Mouse (Mus musculus) stomach, embryonic 14.5 days (tissue): ENCODE measurements at regions not wholly inside any gene's neighbourhood (a gene's known extent, or its start where the extent isn't known, plus 50 kb on each side); places are given as distances from the start of the nearest gene placed in this dataset.

Experiments used
- ATAC-seq: fragments of 200-750 bp; cut with Nextera tagmentation; 2 replicates; pipeline ENCODE4 v1.8.0; 2017; ENCODE audit warnings: low read depth, moderate TSS enrichment; ENCODE audit not compliant: insufficient number of reproducible peaks, insufficient read depth, low FRiP score
- H3K27ac ChIP-seq: fragments of 300-500 bp; sonication (generic); 2 replicates; pipeline ENCODE4 v1.5.1; 2014; ENCODE audit warnings: mild to moderate bottlenecking, low read length, moderate library complexity, mixed read lengths
- H3K27me3 ChIP-seq: fragments of 300-500 bp; sonication (generic); 2 replicates; pipeline ENCODE4 v1.6.1; 2014; ENCODE audit warnings: low read length, control low read depth, mixed read lengths; ENCODE audit not compliant: control insufficient read depth, insufficient read depth
- H3K36me3 ChIP-seq: fragments of 300-500 bp; sonication (generic); 2 replicates; pipeline ENCODE4 v1.6.1; 2014; ENCODE audit warnings: mild to moderate bottlenecking, control low read depth, low read length, moderate library complexity, mixed read lengths; ENCODE audit not compliant: control insufficient read depth, insufficient read depth
- H3K4me1 ChIP-seq: fragments of 300-500 bp; sonication (generic); 2 replicates; pipeline ENCODE4 v1.6.1; 2014; ENCODE audit warnings: low read length, control low read depth, mixed read lengths; ENCODE audit not compliant: control insufficient read depth, insufficient read depth
- H3K4me2 ChIP-seq: fragments of 300-500 bp; sonication (generic); replicated peaks from 2 replicates; pipeline ENCODE4 v1.6.1; 2014; ENCODE audit warnings: low read depth, low read length, control low read depth
- H3K4me3 ChIP-seq: fragments of 300-500 bp; sonication (generic); 2 replicates; pipeline ENCODE4 v1.5.1; 2014; ENCODE audit warnings: low read depth, low read length, control low read depth
- H3K9ac ChIP-seq: fragments of 300-500 bp; sonication (generic); replicated peaks from 2 replicates; pipeline ENCODE4 v1.6.1; 2014; ENCODE audit warnings: low read depth, mild to moderate bottlenecking, control low read depth, low read length, moderate library complexity, mixed read lengths
- H3K9me3 ChIP-seq: fragments of 300-500 bp; sonication (generic); 2 replicates; pipeline ENCODE4 v1.6.1; 2016; ENCODE audit warnings: low read depth, low read length, control low read depth; ENCODE audit not compliant: control insufficient read depth
- WGBS: fragments of 180-500 bp; shearing (Covaris S2); extraction: QIAGEN DNeasy Blood & Tissue Kit; methylation state at CpG from one replicate; pipeline ENCODE4 v1.1.7; 2014; 5-methylcytosine and 5-hydroxymethylcytosine counted together

DNA sequence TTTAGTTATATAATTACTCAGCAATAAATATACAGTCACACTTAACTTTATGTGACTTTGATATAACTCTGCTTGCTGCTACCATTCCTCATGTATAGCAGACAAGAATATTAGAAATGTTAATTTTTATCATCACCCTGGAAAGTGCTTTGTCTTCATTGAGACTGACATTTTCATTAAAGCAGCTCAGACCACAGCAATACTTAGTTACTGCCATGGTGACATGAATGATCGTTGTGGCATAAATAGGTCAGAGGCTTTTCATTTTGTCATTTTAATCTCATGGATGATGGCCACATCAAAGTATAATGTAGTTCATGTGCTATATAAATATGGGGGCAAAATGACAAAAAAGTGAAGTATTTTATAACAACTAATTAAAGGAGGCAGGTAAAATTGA is 498.1 kb downstream of the Slc22a22 start:
- 80% methylated on average over 1 of the region's 1 CpGs for WGBS
- Histone ChIP-seq H3K9ac (no peak overlapping the region), H3K4me2 (no peak overlapping the region), H3K27me3 (no peaks in the 10 kb centered on the region), H3K9me3 (no peaks in the 10 kb centered on the region), H3K27ac (no peak overlapping the region), H3K4me1 (no peaks in the 10 kb centered on the region), H3K36me3 (no peaks in the 10 kb centered on the region), H3K4me3 (no peak overlapping the region)
- no peak for ATAC-seq

- Histone ChIP-seq H3K4me3 (no peak overlapping the region), H3K4me2 (no peak overlapping the region), H3K27ac (no peak overlapping the region), H3K36me3 (no peaks in the 10 kb centered on the region), H3K4me1 (no peaks in the 10 kb centered on the region), H3K9ac (no peak overlapping the region), H3K27me3 (no peaks in the 10 kb centered on the region), H3K9me3 (no peaks in the 10 kb centered on the region)
- 68% methylated on average over 4 of the region's 4 CpGs for WGBS
- no peak for ATAC-seq
These were observed 501.7 kb downstream of the Slc22a22 start for GRCm38 (mm10) chr15:56975446-56976433.

- no peak for ATAC-seq
- Histone ChIP-seq H3K9me3 (no peaks in the 10 kb centered on the region), H3K9ac (no peak overlapping the region), H3K4me1 (no peaks in the 10 kb centered on the region), H3K27me3 (no peaks in the 10 kb centered on the region), H3K36me3 (no peaks in the 10 kb centered on the region), H3K4me2 (no peak overlapping the region), H3K4me3 (no peak overlapping the region), H3K27ac (no peak overlapping the region)
- WGBS: 58% methylated on average over 1 of the region's 1 CpGs
These were observed 507.3 kb downstream of the Slc22a22 start for GRCm38 (mm10) chr15:56970140-56970539.

DNA sequence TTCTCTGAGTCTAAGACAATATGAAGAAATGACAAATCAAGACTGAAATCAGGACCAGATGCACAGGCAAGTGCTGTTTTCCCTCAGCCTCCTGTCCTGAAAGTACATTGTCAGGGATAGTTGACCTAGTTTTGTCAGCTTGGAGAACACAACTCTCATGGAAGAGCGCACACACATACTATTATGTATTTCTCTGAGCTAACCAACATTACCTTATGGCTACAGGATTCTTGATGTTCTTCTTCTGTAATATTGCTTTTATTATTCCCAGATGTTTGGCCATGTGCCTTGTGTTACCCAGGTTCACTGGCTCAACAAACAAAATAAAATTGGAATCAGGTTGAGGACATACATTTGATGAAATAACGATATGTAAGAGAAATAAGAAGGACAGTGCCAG is 521.1 kb downstream of the Slc22a22 start:
- no peaks in the 10 kb centered on the region for H3K9me3 ChIP-seq
- H3K4me1 ChIP-seq: no peaks in the 10 kb centered on the region
- no peaks in the 10 kb centered on the region for H3K27me3 ChIP-seq
- no peak overlapping the region for H3K27ac ChIP-seq
- no peaks in the 10 kb centered on the region for H3K36me3 ChIP-seq
- no peak overlapping the region for H3K9ac ChIP-seq
- H3K4me2 ChIP-seq: no peak overlapping the region
- 90% methylated on average over 2 of the region's 2 CpGs for WGBS
- no peak for ATAC-seq
- no peak overlapping the region for H3K4me3 ChIP-seq

DNA sequence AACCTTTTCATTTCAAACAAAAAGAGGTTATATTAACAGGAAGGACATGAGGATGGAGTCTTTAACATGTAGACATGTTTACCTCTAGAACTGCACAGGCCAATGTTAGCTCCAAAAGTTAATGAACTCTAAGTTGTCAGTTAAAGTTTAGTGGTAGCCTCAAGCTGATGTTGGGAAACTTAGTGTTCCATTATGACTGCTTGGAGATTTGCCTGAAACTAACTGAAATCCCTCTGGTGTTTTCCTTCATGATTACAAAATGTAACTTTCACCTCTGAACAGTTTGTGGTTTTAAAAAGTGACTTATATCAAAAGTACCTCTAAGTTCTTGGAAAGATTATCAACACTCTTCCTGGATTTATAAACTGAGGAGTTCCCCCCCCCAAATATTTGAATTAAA is 525.2 kb downstream of the Slc22a22 start:
- H3K4me2 ChIP-seq: no peak overlapping the region
- no peak overlapping the region for H3K27ac ChIP-seq
- no peaks in the 10 kb centered on the region for H3K36me3 ChIP-seq
- H3K4me1 ChIP-seq: no peaks in the 10 kb centered on the region
- H3K9me3 ChIP-seq: no peaks in the 10 kb centered on the region
- H3K4me3 ChIP-seq: no peak overlapping the region
- no peak for ATAC-seq
- H3K27me3 ChIP-seq: no peaks in the 10 kb centered on the region
- H3K9ac ChIP-seq: no peak overlapping the region

DNA sequence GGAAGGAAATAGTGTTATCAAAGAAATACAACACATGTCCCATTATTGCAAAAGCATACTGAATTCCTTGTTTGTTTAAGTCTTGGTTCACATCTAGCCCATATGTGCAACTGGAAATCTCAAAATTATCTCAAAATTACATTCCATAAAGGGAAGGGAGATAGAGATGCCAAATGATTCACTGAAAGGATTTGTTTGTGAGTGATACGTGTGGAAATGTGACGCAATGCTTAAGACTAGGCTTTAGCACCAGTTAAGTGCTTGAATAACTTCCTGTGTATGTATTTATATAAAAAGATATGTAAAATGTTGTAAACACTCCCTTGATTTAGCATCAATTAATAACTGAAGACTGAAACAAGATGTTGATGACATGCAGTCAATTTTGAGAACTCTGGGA is 526.6 kb downstream of the Slc22a22 start:
- Histone ChIP-seq H3K4me1 (no peaks in the 10 kb centered on the region), H3K27ac (no peak overlapping the region), H3K4me2 (no peak overlapping the region), H3K9ac (no peak overlapping the region), H3K36me3 (no peaks in the 10 kb centered on the region), H3K4me3 (no peak overlapping the region), H3K9me3 (no peaks in the 10 kb centered on the region), H3K27me3 (no peaks in the 10 kb centered on the region)
- 80% methylated on average over 2 of the region's 2 CpGs for WGBS
- no peak for ATAC-seq

DNA sequence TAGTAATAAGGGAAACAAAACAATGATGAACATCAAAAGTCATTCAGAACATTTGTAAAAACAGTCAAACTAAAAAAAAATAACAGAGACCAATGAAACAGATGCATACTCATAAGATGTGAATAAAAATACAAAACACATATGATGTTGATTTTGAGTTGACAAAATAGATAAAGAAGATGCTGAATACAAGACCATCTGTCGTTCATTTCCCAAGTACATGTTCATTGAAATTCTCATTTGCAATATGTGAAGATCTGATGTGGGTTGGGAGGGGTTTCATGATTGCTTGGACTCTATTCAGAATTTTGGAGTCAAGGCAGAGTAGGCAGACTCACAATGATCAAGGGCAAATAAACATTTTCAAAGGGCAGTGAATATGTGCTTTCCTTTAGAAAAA is 536.5 kb downstream of the Slc22a22 start:
- Histone ChIP-seq H3K4me1 (no peaks in the 10 kb centered on the region), H3K36me3 (no peaks in the 10 kb centered on the region), H3K27me3 (no peaks in the 10 kb centered on the region), H3K4me3 (no peak overlapping the region), H3K9me3 (no peaks in the 10 kb centered on the region), H3K27ac (no peak overlapping the region), H3K9ac (no peak overlapping the region), H3K4me2 (no peak overlapping the region)
- WGBS: 93% methylated on average over 1 of the region's 1 CpGs
- no peak for ATAC-seq

GRCm38 (mm10) chr15:56896553-56896952 is 580.9 kb downstream of the Slc22a22 start:
- ATAC-seq: no peak
- Histone ChIP-seq H3K4me2 (no peak overlapping the region), H3K27me3 (no peaks in the 10 kb centered on the region), H3K9me3 (no peaks in the 10 kb centered on the region), H3K4me3 (no peak overlapping the region), H3K36me3 (no peaks in the 10 kb centered on the region), H3K27ac (no peak overlapping the region), H3K4me1 (no peaks in the 10 kb centered on the region), H3K9ac (no peak overlapping the region)

DNA sequence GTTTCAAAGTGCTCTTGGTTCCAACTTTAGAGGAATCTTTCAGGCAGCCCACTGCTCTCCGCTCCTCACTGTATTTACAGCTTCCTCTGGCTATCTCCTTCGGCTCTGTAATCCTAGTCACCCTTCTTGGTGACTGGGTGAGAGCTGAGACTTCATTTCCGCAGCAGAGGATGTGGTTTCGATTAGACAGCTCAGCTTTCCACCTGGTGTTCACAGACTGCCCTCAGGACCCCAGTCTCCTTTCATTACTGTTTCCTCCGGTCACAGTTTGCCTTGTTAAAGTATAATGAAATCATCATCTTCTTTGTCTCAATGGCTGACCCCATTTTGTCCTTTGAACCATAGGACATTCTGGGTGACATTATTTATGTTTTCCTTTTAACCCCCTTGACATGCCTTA is 595.9 kb downstream of the Slc22a22 start:
- no peak overlapping the region for H3K9ac ChIP-seq
- no peaks in the 10 kb centered on the region for H3K9me3 ChIP-seq
- 52% methylated on average over 5 of the region's 5 CpGs for WGBS
- H3K27ac ChIP-seq: no peak overlapping the region
- no peak overlapping the region for H3K4me3 ChIP-seq
- no peaks in the 10 kb centered on the region for H3K36me3 ChIP-seq
- ATAC-seq: no peak
- H3K27me3 ChIP-seq: no peaks in the 10 kb centered on the region
- H3K4me2 ChIP-seq: no peak overlapping the region
- H3K4me1 ChIP-seq: no peaks in the 10 kb centered on the region
